Mouse (Mus musculus) erythroblast, embryonic 14.5 days (primary cell): Measurements from ENCODE around the gene Sac3d1.

Source experiments
- GATA1 ChIP-seq: IDR thresholded peaks from 2 replicates; pipeline ENCODE4 v1.6.1; 2012; ENCODE audit warnings: low read length, inconsistent platforms, mixed read lengths
- TAL1 ChIP-seq: IDR thresholded peaks from 3 replicates; pipeline ENCODE4 v1.6.1; 2012; ENCODE audit warnings: low read length, inconsistent platforms, mixed read lengths

DNA sequence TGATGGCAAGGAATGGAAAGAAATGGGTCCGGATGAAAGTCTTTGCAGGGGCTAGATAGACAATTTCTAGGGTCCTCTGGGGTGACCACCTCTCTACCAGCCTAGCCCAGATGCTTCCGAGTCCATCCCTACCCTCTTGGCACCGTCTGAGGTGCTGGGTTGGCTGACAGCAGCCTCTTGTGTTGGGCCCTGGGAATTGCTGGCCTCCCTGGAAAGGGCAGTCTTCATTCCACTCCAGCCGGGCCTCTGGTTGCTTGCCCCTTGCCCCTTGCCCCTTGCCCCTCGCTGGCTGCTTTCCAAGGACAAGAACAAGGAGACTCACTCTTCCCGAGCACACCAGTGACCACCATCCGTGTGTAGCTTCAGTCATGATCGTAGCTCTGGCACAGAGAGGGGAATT lies 37.9 kb upstream of the Sac3d1 start:
- TF ChIP-seq TAL1 (no peak), GATA1 (no peak)
